Mouse (Mus musculus): Measurements from ENCODE around the gene Ddx31. TPM values are rescaled to one million over a fixed set of nuclear protein-coding genes. Genes with fewer than 3 reads are reported as not detected.

Ddx31 gene
- polyA plus RNA-seq, 1 experiment from 2014 or later, result 18.8 TPM

GRCm38 (mm10) chr2:28938997-28939396 lies 98.8 kb downstream of the Ddx31 start:
- no peaks in the 10 kb centered on the region; the same call in 1 of the 2 replicates for H3K4me1 ChIP-seq (ENCODE audit: control insufficient read depth, insufficient read depth, low read length)
- H3K4me3 ChIP-seq (ENCODE audit: low read depth, low read length), result no peak overlapping the region
- DNase-seq (ENCODE audit: low spot score, missing footprints) (no peak), ATAC-seq (ENCODE audit: low FRiP score) (no peak)
- H3K9me3 ChIP-seq (ENCODE audit: control insufficient read depth, low read length), result no peaks in the 10 kb centered on the region
- H3K9ac ChIP-seq (ENCODE audit: low read length), result no peak overlapping the region
- no peaks in the 10 kb centered on the region for H3K36me3 ChIP-seq (ENCODE audit: control insufficient read depth, insufficient read depth, low read length)
- 85% methylated on average over 7 of the region's 7 CpGs for WGBS
- H3K27me3 ChIP-seq (ENCODE audit: control insufficient read depth, insufficient read depth, low read length), result no peaks in the 10 kb centered on the region
- no peak overlapping the region for H3K4me2 ChIP-seq
- no peak overlapping the region for H3K27ac ChIP-seq (ENCODE audit: low read depth, low read length)

- H3K27ac ChIP-seq (ENCODE audit: low read depth, low read length), result no peak overlapping the region
- H3K4me3 ChIP-seq (ENCODE audit: low read depth, low read length), result no peak overlapping the region
- no peaks in the 10 kb centered on the region for H3K9me3 ChIP-seq (ENCODE audit: control insufficient read depth, low read length)
- H3K4me2 ChIP-seq, result no peak overlapping the region
- no peak for ATAC-seq (ENCODE audit: low FRiP score)
- H3K9ac ChIP-seq (ENCODE audit: low read length), result no peak overlapping the region
- no peaks in the 10 kb centered on the region for H3K27me3 ChIP-seq (ENCODE audit: control insufficient read depth, insufficient read depth, low read length)
- peaks cover 5% of the 10 kb centered on the region for H3K4me1 ChIP-seq (ENCODE audit: control insufficient read depth, insufficient read depth, low read length)
- no peaks in the 10 kb centered on the region for H3K36me3 ChIP-seq (ENCODE audit: control insufficient read depth, insufficient read depth, low read length)
- DNase-seq (ENCODE audit: low spot score, missing footprints), result no peak
- WGBS, result 54% methylated on average over 30 of the region's 30 CpGs
These were observed 103.7 kb downstream of the Ddx31 start for GRCm38 (mm10) chr2:28943666-28944516.

GRCm38 (mm10) chr2:28945388-28945787 lies 105.2 kb downstream of the Ddx31 start:
- no peak for DNase-seq (ENCODE audit: low spot score, missing footprints)
- no peak overlapping the region for H3K4me2 ChIP-seq
- no peaks in the 10 kb centered on the region for H3K27me3 ChIP-seq (ENCODE audit: control insufficient read depth, insufficient read depth, low read length)
- WGBS, result 73% methylated on average over 6 of the region's 6 CpGs
- no peak for ATAC-seq (ENCODE audit: low FRiP score)
- H3K27ac ChIP-seq (ENCODE audit: low read depth, low read length), result no peak overlapping the region
- no peaks in the 10 kb centered on the region for H3K36me3 ChIP-seq (ENCODE audit: control insufficient read depth, insufficient read depth, low read length)
- H3K4me1 ChIP-seq (ENCODE audit: control insufficient read depth, insufficient read depth, low read length), result peaks cover 5% of the 10 kb centered on the region
- H3K9ac ChIP-seq (ENCODE audit: low read length), result no peak overlapping the region
- H3K9me3 ChIP-seq (ENCODE audit: control insufficient read depth, low read length), result no peaks in the 10 kb centered on the region
- no peak overlapping the region for H3K4me3 ChIP-seq (ENCODE audit: low read depth, low read length)

GRCm38 (mm10) chr2:28946312-28946711 lies 106.1 kb downstream of the Ddx31 start:
- Histone ChIP-seq H3K4me1 (ENCODE audit: control insufficient read depth, insufficient read depth, low read length) (peaks cover 5% of the 10 kb centered on the region), H3K9me3 (ENCODE audit: control insufficient read depth, low read length) (no peaks in the 10 kb centered on the region), H3K27ac (ENCODE audit: low read depth, low read length) (no peak overlapping the region), H3K4me2 (no peak overlapping the region), H3K9ac (ENCODE audit: low read length) (no peak overlapping the region), H3K4me3 (ENCODE audit: low read depth, low read length) (no peak overlapping the region), H3K36me3 (ENCODE audit: control insufficient read depth, insufficient read depth, low read length) (no peaks in the 10 kb centered on the region), H3K27me3 (ENCODE audit: control insufficient read depth, insufficient read depth, low read length) (no peaks in the 10 kb centered on the region)
- no peak for ATAC-seq (ENCODE audit: low FRiP score)
- 84% methylated on average over 3 of the region's 3 CpGs for WGBS
- DNase-seq (ENCODE audit: low spot score, missing footprints), result no peak

- DNase-seq (ENCODE audit: low spot score, missing footprints), result no peak
- Histone ChIP-seq H3K9ac (ENCODE audit: low read length) (no peak overlapping the region), H3K27me3 (ENCODE audit: control insufficient read depth, insufficient read depth, low read length) (no peaks in the 10 kb centered on the region), H3K4me2 (no peak overlapping the region), H3K9me3 (ENCODE audit: control insufficient read depth, low read length) (no peaks in the 10 kb centered on the region), H3K4me3 (ENCODE audit: low read depth, low read length) (no peak overlapping the region), H3K36me3 (ENCODE audit: control insufficient read depth, insufficient read depth, low read length) (no peaks in the 10 kb centered on the region), H3K27ac (ENCODE audit: low read depth, low read length) (no peak overlapping the region), H3K4me1 (ENCODE audit: control insufficient read depth, insufficient read depth, low read length) (no peaks in the 10 kb centered on the region)
- no peak for ATAC-seq (ENCODE audit: low FRiP score)
- WGBS, result 47% methylated on average over 8 of the region's 8 CpGs
These were observed 112.8 kb downstream of the Ddx31 start for GRCm38 (mm10) chr2:28952981-28953380.

- Histone ChIP-seq H3K4me3 (ENCODE audit: low read depth, low read length) (no peak overlapping the region), H3K27me3 (ENCODE audit: control insufficient read depth, insufficient read depth, low read length) (no peaks in the 10 kb centered on the region), H3K27ac (ENCODE audit: low read depth, low read length) (no peak overlapping the region), H3K9ac (ENCODE audit: low read length) (no peak overlapping the region), H3K4me1 (ENCODE audit: control insufficient read depth, insufficient read depth, low read length) (no peaks in the 10 kb centered on the region), H3K9me3 (ENCODE audit: control insufficient read depth, low read length) (no peaks in the 10 kb centered on the region), H3K36me3 (ENCODE audit: control insufficient read depth, insufficient read depth, low read length) (no peaks in the 10 kb centered on the region), H3K4me2 (no peak overlapping the region)
- ATAC-seq (ENCODE audit: low FRiP score) (no peak), DNase-seq (ENCODE audit: low spot score, missing footprints) (no peak)
- 87% methylated on average over 9 of the region's 9 CpGs for WGBS
These were observed 114.4 kb downstream of the Ddx31 start for GRCm38 (mm10) chr2:28954595-28954994.

Other genes starting within 250 kb of the Ddx31 start
- 2.8 and 3.3 TPM in 2 replicates for gene Gfi1b, start 218.4 kb upstream of the Ddx31 start, polyA plus RNA-seq (2014; fragmentation: Nextera tagmentation; extraction: Ambion mirVana)
- gene Tsc1, start 199.2 kb upstream of the Ddx31 start, polyA plus RNA-seq (2014; fragmentation: Nextera tagmentation; extraction: Ambion mirVana), result 19.5 and 22.3 TPM in 2 replicates
- 2.4 and 3.0 TPM in 2 replicates for gene Spaca9, start 140.7 kb upstream of the Ddx31 start, polyA plus RNA-seq (2014; fragmentation: Nextera tagmentation; extraction: Ambion mirVana)
- 0.33 and 0.77 TPM in 2 replicates for gene Ak8, start 140.2 kb upstream of the Ddx31 start, polyA plus RNA-seq (2014; fragmentation: Nextera tagmentation; extraction: Ambion mirVana)
- 32.2 and 34.3 TPM in 2 replicates for gene Gtf3c4, start within 50 bp of the Ddx31 start, polyA plus RNA-seq (2014; fragmentation: Nextera tagmentation; extraction: Ambion mirVana)
- gene Barhl1, start 76.3 kb downstream of the Ddx31 start, polyA plus RNA-seq (2014; fragmentation: Nextera tagmentation; extraction: Ambion mirVana), result 12.2 and 12.7 TPM in 2 replicates
- gene Cfap77, start 214.7 kb downstream of the Ddx31 start, polyA plus RNA-seq (2014; fragmentation: Nextera tagmentation; extraction: Ambion mirVana), result 0.77 and 1.2 TPM in 2 replicates
- 11.4 and 13.8 TPM in 2 replicates for gene Ttf1, start 219.9 kb downstream of the Ddx31 start, polyA plus RNA-seq (2014; fragmentation: Nextera tagmentation; extraction: Ambion mirVana)